Mouse (Mus musculus): ENCODE results near the gene Lrrc42.

Lrrc42 gene

GRCm38 (mm10) chr4:107232219-107232618 lies 21.1 kb downstream of the Lrrc42 start:
- Histone ChIP-seq H3K36me3 (ENCODE audit: control insufficient read depth, insufficient read depth, low read length, poor library complexity, severe bottlenecking) (peaks cover 10% of the 10 kb centered on the region), H3K27me3 (ENCODE audit: control insufficient read depth, insufficient read depth, low read length, poor library complexity, severe bottlenecking) (no peaks in the 10 kb centered on the region)
- DNase-seq (ENCODE audit: low read depth, low spot score), result no peak

GRCm38 (mm10) chr4:107226313-107226712 lies 27.0 kb downstream of the Lrrc42 start:
- no peak for DNase-seq (ENCODE audit: low read depth, low spot score)
- H3K36me3 ChIP-seq (ENCODE audit: control insufficient read depth, insufficient read depth, low read length, poor library complexity, severe bottlenecking), result no peaks in the 10 kb centered on the region
- H3K27me3 ChIP-seq (ENCODE audit: control insufficient read depth, insufficient read depth, low read length, poor library complexity, severe bottlenecking), result no peaks in the 10 kb centered on the region

DNA sequence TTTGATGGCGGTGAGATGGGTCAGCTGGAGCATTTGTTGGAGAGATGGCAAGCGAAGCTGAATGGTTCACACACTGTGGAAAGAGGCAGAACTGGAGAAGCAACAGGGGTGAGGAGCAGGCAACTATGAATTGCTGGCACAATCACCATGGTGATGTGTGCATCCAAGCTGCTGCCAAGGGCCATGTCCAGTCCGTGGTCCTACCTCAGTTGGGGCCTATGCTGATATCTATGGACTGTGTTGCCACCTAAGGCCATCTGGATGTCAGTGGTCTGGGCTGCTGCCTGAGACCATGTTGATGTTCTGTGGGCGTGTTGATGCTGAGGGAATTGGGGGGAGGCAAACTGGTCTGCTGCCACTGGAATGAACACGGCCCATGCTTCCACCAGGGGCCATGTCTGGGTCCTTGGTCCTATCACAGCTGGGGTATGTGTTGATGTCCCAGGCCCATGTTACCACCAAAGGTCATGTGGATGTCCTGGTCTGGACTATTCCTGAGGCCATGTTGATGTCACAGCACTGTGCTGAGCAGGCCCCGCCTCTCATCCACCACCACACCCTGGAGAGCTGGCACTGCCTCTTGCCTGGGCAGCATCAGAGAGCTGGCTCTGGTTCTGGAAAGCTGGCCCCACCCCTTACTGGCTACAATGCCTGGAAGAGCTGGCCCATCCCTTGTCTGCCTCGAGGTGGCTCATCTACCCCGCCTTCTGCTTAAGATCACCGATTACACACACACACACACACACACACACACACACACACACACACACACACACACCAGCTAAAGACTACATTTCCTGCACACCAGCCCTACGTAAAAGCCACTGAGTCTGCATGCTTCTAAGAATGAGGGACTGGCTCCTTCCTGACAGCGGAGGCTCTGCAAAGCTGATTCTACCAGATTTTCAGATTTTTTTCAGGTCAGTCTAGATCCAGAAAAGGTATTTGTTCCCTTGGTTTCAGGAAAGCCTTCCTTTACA lies 29.8 kb downstream of the Lrrc42 start:
- Histone ChIP-seq H3K27me3 (ENCODE audit: control insufficient read depth, insufficient read depth, low read length, poor library complexity, severe bottlenecking) (no peaks in the 10 kb centered on the region), H3K36me3 (ENCODE audit: control insufficient read depth, insufficient read depth, low read length, poor library complexity, severe bottlenecking) (no peaks in the 10 kb centered on the region)
- DNase-seq (ENCODE audit: low read depth, low spot score), result no peak

- no peaks in the 10 kb centered on the region for H3K36me3 ChIP-seq (ENCODE audit: control insufficient read depth, insufficient read depth, low read length, poor library complexity, severe bottlenecking)
- no peaks in the 10 kb centered on the region for H3K27me3 ChIP-seq (ENCODE audit: control insufficient read depth, insufficient read depth, low read length, poor library complexity, severe bottlenecking)
- DNase-seq (ENCODE audit: low read depth, low spot score), result no peak
Observed at GRCm38 (mm10) chr4:107221524-107221923, 31.8 kb downstream of the Lrrc42 start.

DNA sequence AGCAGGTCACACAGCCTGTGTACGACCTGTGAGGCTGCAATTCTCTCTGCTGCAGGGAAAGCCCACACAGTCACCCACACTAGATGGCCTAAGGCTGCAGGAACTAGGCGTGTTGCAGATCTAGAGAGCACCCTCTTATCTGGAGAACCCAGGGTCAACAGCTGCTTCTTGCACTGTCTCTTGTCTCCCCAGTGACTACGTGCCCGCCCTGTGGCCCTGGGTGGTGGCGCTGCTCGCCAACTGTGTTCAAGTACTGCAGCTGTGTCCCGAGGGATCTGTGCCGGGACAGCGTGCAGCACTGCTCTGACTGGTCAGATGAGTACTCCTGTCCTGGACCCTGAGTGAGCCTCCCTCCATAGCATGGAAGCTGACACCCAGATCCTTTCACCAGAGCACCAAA lies 35.8 kb downstream of the Lrrc42 start:
- no peak for DNase-seq (ENCODE audit: low read depth, low spot score)
- H3K36me3 ChIP-seq (ENCODE audit: control insufficient read depth, insufficient read depth, low read length, poor library complexity, severe bottlenecking), result no peaks in the 10 kb centered on the region
- no peaks in the 10 kb centered on the region for H3K27me3 ChIP-seq (ENCODE audit: control insufficient read depth, insufficient read depth, low read length, poor library complexity, severe bottlenecking)

GRCm38 (mm10) chr4:107213279-107214011 lies 39.9 kb downstream of the Lrrc42 start:
- Histone ChIP-seq H3K36me3 (ENCODE audit: control insufficient read depth, insufficient read depth, low read length, poor library complexity, severe bottlenecking) (no peaks in the 10 kb centered on the region), H3K27me3 (ENCODE audit: control insufficient read depth, insufficient read depth, low read length, poor library complexity, severe bottlenecking) (no peaks in the 10 kb centered on the region)
- peak; percentile 17 for DNase-seq (ENCODE audit: low read depth, low spot score)

- no peak for DNase-seq (ENCODE audit: low read depth, low spot score)
- H3K27me3 ChIP-seq (ENCODE audit: control insufficient read depth, insufficient read depth, low read length, poor library complexity, severe bottlenecking), result no peaks in the 10 kb centered on the region
Observed at GRCm38 (mm10) chr4:107211936-107212335, 41.4 kb downstream of the Lrrc42 start.

GRCm38 (mm10) chr4:107211465-107211864 lies 41.9 kb downstream of the Lrrc42 start:
- Histone ChIP-seq H3K36me3 (ENCODE audit: control insufficient read depth, insufficient read depth, low read length, poor library complexity, severe bottlenecking) (no peaks in the 10 kb centered on the region), H3K27me3 (ENCODE audit: control insufficient read depth, insufficient read depth, low read length, poor library complexity, severe bottlenecking) (no peaks in the 10 kb centered on the region)
- DNase-seq (ENCODE audit: low read depth, low spot score), result no peak

More at GRCm38 (mm10) chr4:107211936-107212335, 41.4 kb downstream of the Lrrc42 start:
- H3K36me3 ChIP-seq (ENCODE audit: control insufficient read depth, insufficient read depth, low read length, poor library complexity, severe bottlenecking), result no peaks in the 10 kb centered on the region

DNA sequence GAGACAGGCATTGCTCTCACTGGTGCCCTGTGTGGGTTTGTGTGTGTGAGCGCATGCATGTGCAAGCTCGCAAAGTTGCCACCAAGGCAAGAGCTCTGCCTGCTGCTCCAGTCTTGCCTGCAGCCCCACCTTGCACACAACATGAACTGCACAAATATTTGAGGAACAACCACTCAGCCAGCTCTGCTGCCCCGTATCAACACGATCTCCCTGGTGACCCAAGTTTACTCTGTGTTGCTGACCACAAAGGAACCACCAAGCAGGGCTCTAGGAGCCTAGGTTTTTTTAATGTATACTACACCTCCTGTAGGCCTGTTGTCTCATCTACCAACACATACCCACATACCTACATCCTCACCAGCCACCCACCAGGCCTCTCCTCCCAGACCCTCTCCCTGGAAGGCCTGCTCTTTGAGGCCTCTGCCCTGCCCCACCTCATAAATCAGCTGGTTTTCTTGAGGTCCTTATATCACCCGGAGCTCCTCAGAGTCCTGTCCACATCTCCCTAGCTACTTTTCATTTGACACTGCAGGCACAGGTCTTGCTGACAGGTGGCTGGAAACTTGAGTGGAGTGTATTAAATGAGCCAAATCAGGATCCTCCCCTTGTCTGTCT lies 42.7 kb downstream of the Lrrc42 start:
- DNase-seq (ENCODE audit: low read depth, low spot score), result no peak
- Histone ChIP-seq H3K36me3 (ENCODE audit: control insufficient read depth, insufficient read depth, low read length, poor library complexity, severe bottlenecking) (no peaks in the 10 kb centered on the region), H3K27me3 (ENCODE audit: control insufficient read depth, insufficient read depth, low read length, poor library complexity, severe bottlenecking) (no peaks in the 10 kb centered on the region)

GRCm38 (mm10) chr4:107208880-107209279 lies 44.5 kb downstream of the Lrrc42 start, which contains the start of gene Ldlrad1:
Gene Ldlrad1, plus strand, starts transcription at chr4:107209180.
- no peak for DNase-seq (ENCODE audit: low read depth, low spot score)
- no peaks in the 10 kb centered on the region for H3K27me3 ChIP-seq (ENCODE audit: control insufficient read depth, insufficient read depth, low read length, poor library complexity, severe bottlenecking)
- no peaks in the 10 kb centered on the region; the same call in 1 of the 2 replicates for H3K36me3 ChIP-seq (ENCODE audit: control insufficient read depth, insufficient read depth, low read length, poor library complexity, severe bottlenecking)

DNA sequence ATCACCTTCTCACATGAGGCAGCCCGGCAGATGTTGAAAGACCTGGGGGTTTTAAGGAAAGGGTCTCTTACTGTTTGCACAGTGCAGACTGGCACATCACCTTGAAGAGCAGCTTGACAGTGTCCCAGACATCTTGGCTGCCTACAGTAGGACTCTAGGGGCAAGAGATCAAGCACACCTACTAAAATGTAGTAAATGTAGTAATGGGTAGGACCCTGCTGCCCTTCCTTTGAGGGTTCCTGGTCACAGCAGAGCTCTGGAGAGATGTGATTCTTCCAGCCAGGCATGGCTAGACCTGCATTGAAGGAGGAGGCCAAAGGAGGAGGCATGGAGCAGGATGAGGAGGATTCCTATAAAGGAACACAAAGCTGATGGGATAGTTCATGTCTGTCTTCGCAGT lies 46.3 kb downstream of the Lrrc42 start:
- Histone ChIP-seq H3K27me3 (ENCODE audit: control insufficient read depth, insufficient read depth, low read length, poor library complexity, severe bottlenecking) (no peaks in the 10 kb centered on the region), H3K36me3 (ENCODE audit: control insufficient read depth, insufficient read depth, low read length, poor library complexity, severe bottlenecking) (peaks cover 2% of the 10 kb centered on the region; the same call in 1 of the 2 replicates)
- no peak for DNase-seq (ENCODE audit: low read depth, low spot score)

DNA sequence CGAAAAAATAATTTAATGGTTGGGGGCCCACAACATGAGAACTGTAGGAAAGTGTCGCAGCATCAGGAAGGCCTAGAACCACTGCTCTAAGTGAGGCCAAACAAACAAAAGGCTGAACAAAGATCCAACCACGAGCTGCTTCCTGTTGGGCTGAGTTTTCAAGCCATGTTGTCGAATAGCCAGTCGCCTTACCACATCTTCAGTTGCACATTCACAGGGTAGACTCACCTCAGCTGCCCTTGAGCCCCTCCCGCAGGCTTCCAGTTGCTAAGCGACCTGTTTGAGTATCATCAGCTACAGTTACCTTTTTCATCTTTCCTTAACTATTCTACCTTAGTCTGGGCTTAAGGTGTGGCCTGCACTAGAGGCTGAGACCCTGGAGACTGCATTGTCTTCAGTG lies 50.3 kb downstream of the Lrrc42 start:
- peaks cover 18% of the 10 kb centered on the region for H3K36me3 ChIP-seq (ENCODE audit: control insufficient read depth, insufficient read depth, low read length, poor library complexity, severe bottlenecking)
- no peaks in the 10 kb centered on the region for H3K27me3 ChIP-seq (ENCODE audit: control insufficient read depth, insufficient read depth, low read length, poor library complexity, severe bottlenecking)
- no peak for DNase-seq (ENCODE audit: low read depth, low spot score)

- DNase-seq (ENCODE audit: low read depth, low spot score), result no peak
- Histone ChIP-seq H3K27me3 (ENCODE audit: control insufficient read depth, insufficient read depth, low read length, poor library complexity, severe bottlenecking) (no peaks in the 10 kb centered on the region), H3K36me3 (ENCODE audit: control insufficient read depth, insufficient read depth, low read length, poor library complexity, severe bottlenecking) (peaks cover 19% of the 10 kb centered on the region)
Observed at GRCm38 (mm10) chr4:107201779-107202178, 51.6 kb downstream of the Lrrc42 start.

GRCm38 (mm10) chr4:107198072-107198471 lies 55.3 kb downstream of the Lrrc42 start:
- Histone ChIP-seq H3K27me3 (ENCODE audit: control insufficient read depth, insufficient read depth, low read length, poor library complexity, severe bottlenecking) (no peaks in the 10 kb centered on the region), H3K36me3 (ENCODE audit: control insufficient read depth, insufficient read depth, low read length, poor library complexity, severe bottlenecking) (peaks cover 26% of the 10 kb centered on the region)
- DNase-seq (ENCODE audit: low read depth, low spot score), result no peak
